Mouse (Mus musculus) kidney, adult 8-10 months (tissue): Measurements from ENCODE around the gene Kcnq1.
A peak's percentile ranks its signal among the peaks of the same experiment; 100 is the strongest.

Source experiments
- DNase-seq, 2 experiments: peaks; one replicate each; pipeline ENCODE4 v3.0.0; 2022

The Kcnq1 gene

DNA sequence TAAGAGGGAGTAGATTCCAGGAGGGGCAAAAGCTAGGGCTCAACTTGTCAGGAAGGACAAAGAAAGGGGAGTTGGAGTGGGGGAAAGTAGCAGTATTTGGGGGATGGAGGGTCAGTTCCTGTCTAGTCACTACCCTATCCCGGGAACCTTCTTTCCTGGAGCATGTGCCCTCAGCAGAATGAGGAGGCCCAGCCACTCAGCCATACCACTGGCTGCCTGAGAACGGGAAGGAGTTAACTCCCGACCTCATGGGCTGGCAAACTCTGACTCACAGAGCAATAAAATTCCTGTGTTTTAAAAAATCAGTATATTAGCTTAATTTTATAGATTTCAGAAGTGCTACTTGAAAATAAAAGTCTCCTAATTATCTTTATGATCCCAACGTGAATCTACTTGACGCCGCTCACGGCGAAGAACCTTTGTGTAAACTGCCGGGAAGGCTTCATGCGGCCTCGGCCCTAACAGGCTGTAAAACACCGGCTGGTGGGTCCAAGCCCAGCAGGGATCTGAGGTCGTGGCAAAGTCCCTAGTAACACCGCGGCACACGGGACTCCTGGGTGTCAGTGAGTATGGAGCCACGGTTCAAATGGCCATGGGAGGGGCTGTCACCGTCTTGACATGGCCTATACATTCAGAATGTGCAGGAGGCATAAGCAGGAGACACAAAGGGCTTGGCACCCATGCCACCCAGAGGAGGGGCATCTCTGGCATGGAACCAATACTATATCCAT lies 222.2 kb downstream of the Kcnq1 start:
- DNase-seq: no peak

GRCm38 (mm10) chr7:143329110-143329810 lies 223.1 kb downstream of the Kcnq1 start:
- no peak for DNase-seq

DNA sequence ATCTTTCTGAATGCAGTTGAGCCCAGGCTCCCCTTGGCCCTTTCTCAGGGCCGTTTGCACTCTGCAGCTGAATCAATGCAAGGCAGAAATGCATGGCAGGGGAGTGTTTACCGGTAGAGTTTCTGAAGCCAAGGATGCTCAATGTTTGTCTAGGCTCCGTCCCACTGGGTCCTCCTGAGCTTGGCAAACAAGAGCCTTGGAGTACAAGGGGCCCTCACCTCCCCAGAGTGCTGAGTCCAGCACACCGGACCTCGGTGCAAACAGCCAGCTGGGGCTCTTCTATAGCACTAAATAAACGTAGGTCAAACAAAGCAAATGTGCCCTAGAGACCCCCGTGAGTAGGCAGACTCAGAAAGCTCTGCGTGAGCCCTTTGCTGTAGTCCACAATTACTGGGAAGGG lies 226.9 kb downstream of the Kcnq1 start:
- DNase-seq: no peak

DNA sequence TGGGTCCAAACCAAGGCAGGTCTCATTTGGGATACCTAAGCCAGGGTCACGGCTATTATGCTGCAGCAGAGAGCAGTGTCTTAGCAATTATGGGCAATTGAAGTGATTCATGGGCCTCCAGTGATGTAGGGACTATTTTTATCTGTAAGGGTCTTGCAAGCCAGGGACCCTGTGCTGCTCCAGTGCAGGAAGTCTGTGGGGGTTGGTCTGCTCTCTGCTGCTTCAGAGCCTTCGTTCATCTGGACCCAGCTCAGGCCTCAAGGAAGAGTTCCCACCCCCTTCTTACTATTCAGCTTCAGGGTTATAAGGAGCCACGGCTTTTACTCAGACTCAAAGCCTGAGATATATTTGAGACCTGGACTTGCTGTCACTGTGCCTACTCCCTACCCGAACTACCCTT lies 227.4 kb downstream of the Kcnq1 start:
- no peak for DNase-seq

DNA sequence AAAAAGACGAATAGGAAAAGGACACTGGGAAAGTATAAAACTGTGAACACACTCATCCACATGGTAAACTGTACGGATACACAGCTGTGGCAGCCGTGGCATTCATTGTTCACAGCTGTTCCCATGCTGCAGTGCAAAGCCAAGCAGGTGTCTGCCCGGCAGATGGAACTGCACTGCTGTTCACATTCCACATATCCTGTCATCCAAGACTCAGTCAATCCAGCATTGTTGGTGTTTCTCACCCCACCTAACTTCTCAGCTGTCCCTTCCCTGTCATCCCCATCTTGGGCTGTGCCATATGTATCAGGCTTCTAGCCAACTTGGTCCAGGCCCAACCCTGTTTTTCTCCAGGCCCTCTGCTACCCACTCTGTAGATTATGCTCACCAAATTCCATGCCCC lies 232.5 kb downstream of the Kcnq1 start:
- DNase-seq: no peak

DNA sequence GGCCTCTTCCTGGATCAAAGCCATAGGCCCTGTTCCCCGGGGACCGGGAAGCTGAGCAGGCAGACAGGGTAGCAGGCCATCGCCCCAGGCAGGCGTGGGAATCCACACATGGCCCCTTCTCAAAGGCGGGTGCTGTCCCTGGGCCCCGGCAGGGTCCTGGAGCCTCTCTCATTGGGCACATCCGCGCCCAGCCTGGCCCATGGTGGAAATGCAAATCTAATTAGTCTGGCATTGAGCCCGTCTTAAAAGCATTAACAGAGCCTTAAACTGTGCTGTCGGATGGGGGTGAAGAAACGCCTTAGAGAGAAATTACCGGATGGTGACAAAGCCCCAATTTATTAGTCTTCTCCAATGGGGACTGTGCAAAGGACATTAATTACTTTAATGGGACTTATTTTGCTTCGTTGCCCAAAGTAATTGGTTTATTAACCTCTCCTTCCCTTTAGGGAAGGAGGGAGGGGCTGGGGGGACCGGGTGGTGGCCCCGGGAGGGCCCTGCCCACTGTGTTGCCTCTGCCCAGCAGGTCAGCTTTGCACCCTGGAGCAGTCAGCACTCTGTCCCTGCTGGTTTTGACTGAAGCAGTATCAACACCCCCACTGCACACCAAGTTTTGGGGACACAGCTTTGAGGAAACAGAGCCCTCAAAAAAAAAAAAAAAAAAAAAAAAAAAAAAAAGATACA lies 234.6 kb downstream of the Kcnq1 start:
- DNase-seq: peak in 1 of 2 experiments; percentile 19

DNA sequence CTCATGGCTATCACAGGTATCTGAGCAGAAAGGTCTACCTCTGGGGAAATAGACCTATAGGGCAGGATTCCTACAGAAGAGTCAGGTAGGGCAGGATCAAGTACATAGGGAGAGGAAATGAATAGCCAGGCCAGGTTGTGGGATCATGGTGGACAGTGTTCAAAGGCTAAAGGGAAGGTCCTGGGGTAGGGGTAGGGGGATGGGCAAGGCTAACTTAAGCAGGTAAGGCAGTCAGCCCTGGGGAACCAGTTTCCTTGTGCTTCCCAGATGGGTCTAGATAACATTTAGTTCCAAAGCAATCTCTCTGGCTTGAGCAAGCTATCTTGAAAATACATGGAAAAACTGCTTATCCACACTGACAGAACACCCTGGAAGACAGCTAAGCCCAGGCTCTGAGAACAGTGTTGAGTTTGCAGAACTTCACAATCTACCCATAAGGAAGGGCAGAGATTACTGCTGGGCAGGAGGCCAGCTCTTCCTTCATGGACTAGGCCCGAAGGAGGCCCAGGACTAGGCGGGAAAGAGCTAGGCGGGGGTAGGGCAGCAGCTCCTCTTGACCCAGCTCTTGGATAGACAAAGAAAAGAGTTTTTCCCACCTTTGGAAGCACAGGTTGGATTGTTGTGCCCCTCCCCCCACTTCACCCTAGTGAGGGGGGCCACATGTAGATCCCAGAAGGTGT lies 235.3 kb downstream of the Kcnq1 start:
- peak in 1 of 2 experiments; percentile 17 for DNase-seq

- DNase-seq: no peak
Measured at GRCm38 (mm10) chr7:143343781-143344306, 237.7 kb downstream of the Kcnq1 start.

DNA sequence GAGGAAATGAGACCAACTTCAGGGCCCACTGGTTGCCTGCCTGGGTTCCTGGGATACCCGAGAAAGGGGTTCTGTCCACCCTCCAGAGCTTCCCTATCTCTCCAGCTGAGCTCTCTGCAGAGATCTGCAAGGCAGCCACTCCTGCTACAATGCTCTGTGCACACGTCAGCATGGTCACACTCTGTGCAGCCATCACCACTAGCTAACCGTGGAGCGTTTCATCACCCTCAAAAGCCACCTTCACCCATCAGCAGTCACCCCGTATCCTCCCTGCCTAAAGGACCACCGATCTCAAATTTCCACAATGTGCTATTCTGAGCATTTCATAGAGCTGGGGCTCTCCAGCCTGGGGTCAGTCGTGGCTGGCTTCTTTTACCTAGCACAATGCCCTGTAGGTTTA lies 243.1 kb downstream of the Kcnq1 start:
- DNase-seq: no peak

DNA sequence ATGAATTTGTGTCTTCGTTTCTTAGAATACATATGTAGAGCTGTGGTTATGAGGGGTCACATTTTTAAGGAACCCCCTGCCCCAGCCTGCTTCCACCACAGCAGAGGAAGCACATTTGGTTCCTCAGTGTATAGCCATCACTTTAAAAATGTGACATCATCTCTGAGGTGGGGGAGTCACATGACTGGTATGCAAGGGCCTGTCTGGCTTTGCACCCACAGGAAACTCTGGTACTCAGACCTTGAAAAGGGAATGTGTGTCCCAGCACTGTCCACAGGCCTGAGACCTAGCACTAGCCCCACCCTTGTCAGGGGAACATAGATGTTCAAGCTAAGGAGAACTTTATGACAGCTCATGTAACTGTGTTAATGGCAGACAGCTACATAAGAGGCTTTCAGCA lies 243.7 kb downstream of the Kcnq1 start:
- no peak for DNase-seq

DNA sequence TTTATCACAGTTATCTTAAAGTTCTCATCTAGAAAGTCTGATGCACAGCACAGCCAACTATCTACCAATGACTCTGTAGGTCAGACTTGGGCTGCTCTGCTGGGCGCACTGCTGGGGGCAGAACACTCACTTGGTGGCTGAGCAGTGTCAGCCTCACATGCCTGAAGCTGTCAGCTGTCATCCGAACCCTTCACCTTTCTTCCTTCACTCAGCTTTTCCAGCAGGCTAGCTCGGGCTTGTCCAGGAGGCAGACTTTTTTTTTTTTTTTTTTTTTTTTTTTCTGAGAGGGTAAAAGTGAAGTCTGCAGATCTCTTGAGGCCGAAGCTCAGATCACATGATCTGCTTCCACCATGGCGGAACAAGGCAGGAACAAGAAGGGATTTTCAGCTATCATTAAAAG lies 249.7 kb downstream of the Kcnq1 start:
- DNase-seq: no peak

DNA sequence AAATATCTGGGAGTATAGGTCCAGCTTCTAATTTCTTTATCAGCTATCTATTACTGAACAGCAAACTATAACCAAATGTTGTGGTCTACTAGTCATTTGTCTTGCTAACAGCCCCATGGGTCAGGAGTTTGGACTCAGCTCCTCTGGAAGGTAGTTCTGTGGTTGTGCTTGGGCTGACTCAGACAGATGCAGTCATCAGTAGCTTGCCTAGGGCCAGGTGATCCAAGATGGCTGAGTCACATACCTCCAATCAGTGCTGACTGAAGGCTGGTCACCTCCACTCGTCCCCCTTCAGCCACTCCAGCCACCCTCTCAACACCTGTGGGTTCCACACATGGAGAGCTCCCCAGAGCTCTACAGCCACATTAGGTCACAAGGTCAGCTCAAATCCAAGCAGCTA lies 250.9 kb downstream of the Kcnq1 start:
- no peak for DNase-seq

GRCm38 (mm10) chr7:143357831-143358230 lies 251.7 kb downstream of the Kcnq1 start:
- no peak for DNase-seq

GRCm38 (mm10) chr7:143359762-143360161 lies 253.6 kb downstream of the Kcnq1 start:
- peak; percentile 27 to 31 for DNase-seq

DNA sequence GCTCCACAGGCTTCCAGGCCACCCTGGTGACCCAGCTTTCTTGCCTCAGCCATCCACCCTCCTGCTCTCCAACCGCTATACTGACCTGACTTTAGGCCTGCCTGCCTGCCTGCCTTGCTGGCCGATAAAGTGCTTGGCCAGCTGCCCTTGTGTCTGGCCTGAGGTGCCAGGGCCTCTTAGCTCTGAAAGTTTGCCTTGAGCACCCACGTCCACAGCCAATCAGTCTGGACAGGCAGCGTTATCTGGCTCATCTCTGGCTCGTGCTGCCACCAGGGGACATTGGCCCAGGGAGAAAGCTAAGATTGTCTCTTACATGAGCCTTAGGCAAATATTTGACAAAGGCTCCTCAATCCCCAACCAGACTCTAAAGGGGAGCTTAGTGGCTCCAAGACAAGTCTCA lies 254.6 kb downstream of the Kcnq1 start:
- DNase-seq: no peak

DNA sequence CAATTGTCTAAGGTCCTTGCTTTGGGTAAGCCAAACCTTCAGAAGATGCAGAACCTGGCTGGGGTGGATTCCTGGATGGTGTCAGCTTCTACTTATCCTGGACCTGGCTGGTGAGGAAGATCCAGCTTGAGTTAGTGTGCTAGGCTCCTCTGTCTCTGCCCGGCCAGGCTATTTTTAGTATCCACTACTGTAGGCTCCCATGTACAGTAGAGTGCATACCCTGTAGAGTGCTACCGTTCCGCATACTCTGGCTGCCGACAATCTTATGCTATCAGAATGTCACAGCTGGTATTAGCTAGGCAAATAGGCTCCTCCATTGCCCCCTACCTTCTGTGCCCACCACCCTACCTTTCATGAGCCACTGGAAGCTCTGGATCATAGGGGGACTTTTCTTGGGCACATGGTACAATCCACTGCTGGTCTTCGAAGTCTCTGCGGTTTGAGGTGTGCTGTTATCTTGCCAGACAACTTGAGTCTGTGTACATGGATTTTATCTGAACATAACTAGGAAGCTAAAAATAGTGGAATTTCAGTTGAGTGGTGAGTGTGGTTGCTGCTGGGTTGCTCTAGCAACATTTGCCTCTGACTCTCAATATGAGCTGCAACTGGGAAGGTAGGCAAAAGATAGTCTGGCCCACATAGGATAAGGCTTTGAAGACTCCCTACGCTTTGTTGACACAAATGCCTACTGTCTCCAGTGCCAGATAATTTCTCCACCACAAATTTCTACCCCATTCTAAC lies 258.1 kb downstream of the Kcnq1 start:
- no peak for DNase-seq

GRCm38 (mm10) chr7:143364969-143365839 lies 259.0 kb downstream of the Kcnq1 start:
- DNase-seq: peak in 1 of 2 experiments; percentile 33

DNA sequence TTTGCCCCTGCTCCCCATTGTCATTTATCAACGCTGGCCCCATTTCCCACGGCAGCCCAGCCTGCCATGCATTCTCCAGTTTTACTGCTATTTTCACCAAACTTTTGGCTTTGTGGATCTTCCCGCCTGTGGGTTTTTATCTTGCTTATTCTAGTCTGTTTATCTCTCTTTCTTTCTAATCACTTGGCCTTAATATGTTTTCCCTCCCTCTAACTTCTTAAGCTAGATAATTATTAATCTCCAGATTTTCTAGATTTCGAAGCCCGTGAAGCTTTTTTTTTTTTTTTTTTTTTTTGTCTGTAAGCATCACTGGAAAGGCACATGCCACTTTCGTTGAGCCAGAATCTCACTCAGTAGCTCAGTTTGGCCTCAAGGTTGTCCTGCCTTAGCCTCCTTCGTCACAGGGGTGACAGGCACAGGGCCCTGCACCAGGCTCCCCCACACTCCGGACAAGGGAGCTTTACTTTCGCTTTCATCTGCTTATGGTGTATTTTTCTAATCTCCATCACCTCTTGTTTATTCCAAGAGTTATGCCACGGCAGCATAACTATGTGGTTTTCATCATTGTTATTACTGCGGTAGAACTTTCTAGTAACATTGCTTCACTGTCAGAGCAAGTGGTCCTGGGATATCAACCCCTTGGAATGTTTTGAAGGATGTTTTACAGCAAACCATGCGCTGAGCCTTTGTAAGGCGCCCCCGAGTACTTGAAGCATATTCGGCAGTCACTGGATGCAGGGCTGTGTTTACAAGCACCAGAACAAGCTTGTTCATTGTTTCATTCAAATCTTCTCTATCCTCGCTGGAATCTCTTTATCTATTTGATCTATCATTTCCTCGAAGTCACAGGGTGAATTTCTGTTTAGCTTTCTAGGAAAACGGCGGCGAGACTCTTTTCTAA lies 261.5 kb downstream of the Kcnq1 start:
- no peak for DNase-seq

DNA sequence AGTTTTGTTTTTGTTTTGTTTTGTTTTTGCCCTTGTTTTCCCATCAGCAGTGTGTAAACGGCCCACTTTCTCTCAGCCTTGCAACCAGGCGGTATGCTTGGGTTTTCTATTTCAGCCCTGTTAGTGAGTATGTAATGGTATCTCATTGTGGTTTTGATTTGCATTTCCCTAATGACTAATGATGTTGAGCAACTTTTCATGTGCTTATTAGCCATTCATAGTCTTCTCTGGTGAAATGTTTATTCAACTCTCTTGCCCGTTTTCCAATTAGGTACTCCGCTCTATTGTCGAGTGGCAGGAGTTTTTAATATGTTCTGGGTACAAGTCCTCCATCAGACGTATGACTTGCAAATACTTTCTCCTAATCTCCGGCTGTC lies 262.1 kb downstream of the Kcnq1 start:
- DNase-seq: no peak

DNA sequence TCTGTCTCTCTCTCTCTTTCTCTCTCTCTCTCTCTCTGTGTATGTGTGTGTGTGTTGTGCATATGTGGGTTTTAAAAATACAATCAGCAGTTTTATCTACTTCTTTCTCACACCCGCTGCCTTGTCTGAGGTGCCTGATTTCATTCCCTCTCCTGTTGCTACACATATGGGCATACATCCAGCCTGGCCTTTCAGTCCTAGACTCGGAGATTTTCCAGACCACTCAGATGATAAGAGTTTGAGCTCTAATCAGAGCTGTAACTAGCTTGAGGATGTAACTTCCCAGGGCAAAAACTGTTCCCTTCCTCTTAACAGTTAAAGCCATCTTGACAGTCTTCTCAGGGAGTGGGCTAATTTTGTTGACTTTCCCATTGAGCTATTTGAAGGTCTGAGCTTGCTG lies 265.2 kb downstream of the Kcnq1 start:
- no peak for DNase-seq
